Mouse (Mus musculus) ES-CJ7 (cell line): Measurements from ENCODE around the gene Dlgap3.
A peak's percentile ranks its signal among the peaks of the same experiment; 100 is the strongest.

ENCODE experiments used
- DNase-seq: peaks from one replicate; pipeline ENCODE4 v3.0.0; 2011; ENCODE audit warnings: low read depth, low spot score

Dlgap3 gene

GRCm38 (mm10) chr4:127168914-127169345, at the start of gene Dlgap3:
Gene Dlgap3, plus strand, starts transcription at chr4:127169204.
- no peak for DNase-seq

DNA sequence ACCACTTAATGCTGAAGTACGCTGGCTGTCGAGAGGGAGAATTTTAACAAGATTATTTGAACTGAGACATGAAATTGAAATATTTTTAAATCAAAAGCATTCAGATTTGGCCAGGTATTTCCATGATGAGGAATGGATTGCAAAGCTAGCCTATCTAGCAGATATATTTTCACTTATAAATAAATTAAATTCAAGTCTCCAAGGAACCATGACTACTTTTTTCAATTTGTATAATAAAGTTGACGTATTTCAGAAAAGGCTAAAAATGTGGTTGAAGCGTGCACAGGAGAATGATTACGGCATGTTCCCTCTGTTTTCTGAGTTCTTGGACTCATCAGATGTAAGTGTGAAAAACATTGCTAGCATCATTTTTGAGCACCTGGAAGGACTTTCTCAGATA, 45.6 kb upstream of the Dlgap3 start, which contains the start of gene Tmem35b:
Gene Tmem35b (plus strand): TSS at position 301 of the 400 bp plus-strand sequence.
- no peak for DNase-seq

GRCm38 (mm10) chr4:127124331-127124730, 44.7 kb upstream of the Dlgap3 start:
- DNase-seq, result peak; percentile 84

- DNase-seq, result peak; percentile 88
Observed at GRCm38 (mm10) chr4:127125834-127126463, 43.1 kb upstream of the Dlgap3 start.

DNA sequence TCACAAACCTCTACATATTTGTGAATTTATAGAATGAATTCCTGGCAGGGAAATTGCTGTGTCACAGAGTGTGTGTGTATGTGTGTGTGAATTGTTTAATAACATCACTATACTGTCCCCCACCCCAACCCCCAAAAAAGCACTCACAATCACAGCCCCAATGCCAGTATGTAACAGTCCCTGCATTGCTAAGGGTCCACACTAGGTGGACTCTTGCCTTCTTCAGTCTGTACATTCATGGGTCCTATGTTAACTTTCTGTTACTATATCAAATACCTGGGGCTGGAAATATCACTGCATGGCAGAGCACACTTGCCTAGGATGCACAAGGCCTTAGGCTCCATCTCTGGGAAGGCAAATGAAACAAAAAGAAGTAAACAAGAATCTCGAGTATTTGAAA, 34.3 kb upstream of the Dlgap3 start:
- no peak for DNase-seq

GRCm38 (mm10) chr4:127137591-127137990, 31.4 kb upstream of the Dlgap3 start:
- no peak for DNase-seq

GRCm38 (mm10) chr4:127138486-127138885, 30.5 kb upstream of the Dlgap3 start:
- DNase-seq, result peak; percentile 86

DNA sequence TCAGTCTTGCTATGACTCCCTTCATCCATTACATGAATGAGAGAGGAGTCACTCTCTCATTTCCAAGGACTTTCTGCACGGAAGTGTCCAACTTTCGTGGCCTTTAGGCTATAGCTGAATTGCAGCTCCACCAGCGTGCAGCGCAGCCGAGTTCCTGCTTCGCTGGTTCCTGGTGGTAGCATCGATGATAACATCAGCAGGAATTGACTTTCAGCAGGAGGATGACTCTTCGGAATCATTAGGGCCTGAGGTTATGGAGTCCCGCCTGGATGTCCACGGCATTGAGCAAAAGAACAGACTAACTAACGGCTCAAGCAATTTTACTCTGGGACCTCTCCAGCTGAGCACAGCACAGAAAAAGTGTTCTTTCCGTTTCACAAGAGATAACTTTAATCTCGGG, 19.0 kb upstream of the Dlgap3 start:
- no peak for DNase-seq

- peak; percentile 52 for DNase-seq
Observed at GRCm38 (mm10) chr4:127153345-127153744, 15.7 kb upstream of the Dlgap3 start.

- peak; percentile 83 for DNase-seq
Observed at GRCm38 (mm10) chr4:127155757-127156156, 13.2 kb upstream of the Dlgap3 start.

GRCm38 (mm10) chr4:127157746-127158145, 11.3 kb upstream of the Dlgap3 start:
- peak; percentile 84 for DNase-seq

GRCm38 (mm10) chr4:127163926-127164325, 5.1 kb upstream of the Dlgap3 start:
- no peak for DNase-seq

- no peak for DNase-seq
Observed at GRCm38 (mm10) chr4:127167096-127167495, 1.9 kb upstream of the Dlgap3 start.

GRCm38 (mm10) chr4:127167731-127168130, 1.3 kb upstream of the Dlgap3 start:
- DNase-seq, result no peak

- DNase-seq, result peak; percentile 78
Observed at GRCm38 (mm10) chr4:127168211-127168913, 642 bp upstream of the Dlgap3 start.

DNA sequence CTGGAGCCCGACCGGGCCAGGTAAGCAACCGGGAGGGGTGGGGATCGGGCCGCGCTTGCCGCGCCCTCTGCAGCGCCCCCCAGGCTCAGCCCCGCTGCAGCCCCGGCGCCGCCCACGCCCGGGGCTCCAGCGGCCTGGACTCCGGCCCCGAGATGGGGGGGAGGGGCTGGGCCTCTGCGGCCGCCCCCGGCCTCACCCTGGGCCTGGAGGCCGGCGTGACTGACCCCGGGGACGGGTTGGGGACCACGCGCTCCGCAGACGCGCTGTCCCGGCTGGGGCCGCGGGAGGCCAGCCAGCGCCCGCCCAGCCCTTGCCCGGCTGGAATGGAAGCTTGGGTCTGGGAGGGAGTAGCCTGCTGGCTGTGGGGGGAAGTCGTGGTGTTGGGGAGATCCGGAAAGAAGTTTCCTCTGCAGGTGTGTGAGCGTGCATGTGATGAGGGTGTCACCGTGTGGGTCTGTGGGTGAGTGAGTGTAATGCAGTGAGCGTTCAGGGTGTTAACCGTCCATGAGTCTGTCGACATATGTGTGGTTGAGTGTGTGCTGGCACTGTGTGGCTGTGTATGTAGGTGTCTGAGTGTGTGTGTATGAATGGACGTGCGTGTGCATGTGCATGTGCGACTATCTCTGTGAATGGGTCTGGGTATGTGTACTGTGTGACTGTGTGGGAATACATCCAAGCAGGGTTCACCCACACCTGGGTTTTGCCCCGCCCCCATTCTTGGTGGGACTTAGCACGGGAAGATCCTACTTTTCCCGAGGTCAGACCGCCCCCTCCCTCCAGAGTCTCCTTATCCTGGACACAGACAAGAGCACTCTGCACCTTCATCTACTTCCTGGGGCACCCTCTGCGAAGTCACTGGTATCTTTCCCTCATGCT, 580 bp downstream of the Dlgap3 start:
- peak; percentile 37 for DNase-seq

- DNase-seq, result no peak
Observed at GRCm38 (mm10) chr4:127170866-127171265, 1.9 kb downstream of the Dlgap3 start.

DNA sequence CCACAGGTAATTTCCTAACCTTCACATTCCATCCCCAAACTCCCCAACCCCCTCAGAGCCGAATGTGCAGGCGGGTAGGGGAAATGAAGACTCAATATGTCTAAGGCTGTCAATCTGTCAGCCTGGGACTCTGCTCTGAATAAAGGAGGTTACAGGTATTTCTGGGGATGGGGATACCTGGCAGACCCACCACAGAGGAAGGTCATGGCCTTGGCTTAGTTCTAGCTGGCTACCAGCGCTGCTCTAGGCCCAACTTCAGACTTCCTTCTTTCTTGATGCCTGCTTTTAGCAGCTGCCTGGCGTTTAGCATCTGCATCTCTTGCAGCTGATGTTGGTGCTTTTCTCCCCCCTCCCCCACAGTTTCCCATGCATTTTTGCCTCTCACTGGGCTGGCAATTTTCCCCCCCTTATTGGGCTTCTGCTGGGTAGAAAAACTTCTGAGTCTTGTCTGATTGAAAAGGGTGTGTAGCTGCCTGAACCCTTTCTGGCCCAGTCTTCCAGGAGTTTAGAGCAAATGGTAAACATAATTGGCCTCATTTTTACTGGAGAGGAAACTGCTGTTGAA, 2.4 kb downstream of the Dlgap3 start:
- no peak for DNase-seq

DNA sequence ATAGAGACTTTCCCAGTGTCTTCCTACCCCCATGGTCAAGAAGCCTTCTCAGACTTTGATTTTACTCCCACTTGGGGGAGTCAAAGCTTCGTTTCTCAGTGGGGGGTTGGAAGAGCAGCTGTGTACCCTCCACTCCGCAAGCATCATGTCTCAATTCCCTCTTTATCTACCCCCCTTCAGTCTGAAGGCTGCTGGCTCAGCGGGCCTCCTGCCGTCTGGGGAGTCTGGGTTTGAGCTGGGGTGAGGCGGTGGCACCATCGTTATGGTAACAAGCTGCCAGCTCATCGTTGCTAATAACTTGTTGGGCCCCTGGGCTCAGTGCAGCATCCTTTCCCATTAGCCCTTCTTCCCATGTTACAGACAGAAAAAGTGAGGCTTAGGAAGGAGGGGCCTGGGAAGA, 3.1 kb downstream of the Dlgap3 start:
- DNase-seq, result no peak

- no peak for DNase-seq
Observed at GRCm38 (mm10) chr4:127172614-127173013, 3.6 kb downstream of the Dlgap3 start.

DNA sequence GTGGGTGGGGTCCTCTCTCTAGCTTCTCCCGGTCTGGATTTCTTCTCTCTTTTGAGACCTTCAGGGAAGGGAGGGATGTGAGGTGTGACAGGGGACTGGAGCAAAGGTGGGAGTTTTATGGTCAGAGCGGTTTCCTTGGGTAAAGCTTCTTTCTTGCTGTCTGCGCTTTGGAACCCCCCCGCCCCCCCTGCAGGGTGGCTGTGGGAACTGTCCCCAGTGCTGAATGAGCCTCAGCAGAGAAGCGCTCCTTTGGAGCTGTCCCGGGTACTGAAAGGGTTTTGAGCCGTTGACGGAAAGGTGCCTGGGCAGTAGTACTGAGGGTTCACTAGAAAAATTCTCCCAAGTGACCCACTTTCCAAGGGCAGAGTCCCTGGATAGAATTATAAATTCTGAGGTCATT, 4.5 kb downstream of the Dlgap3 start:
- peak; percentile 78 for DNase-seq
